Mouse (Mus musculus) kidney, embryonic 16.5 days (tissue): ENCODE data around the gene Gjd3. TPM values are rescaled to one million over a fixed set of nuclear protein-coding genes. Genes with fewer than 3 reads are reported as not detected.

ENCODE experiments used
- ATAC-seq: fragments of 200-750 bp; cut with Nextera tagmentation; 2 replicates; pipeline ENCODE4 v1.8.0; 2017; ENCODE audit warnings: moderate TSS enrichment; ENCODE audit not compliant: low FRiP score, low TSS enrichment
- H3K27ac ChIP-seq: fragments of 300-500 bp; sonication (generic); 2 replicates; pipeline ENCODE4 v1.5.1; 2014; ENCODE audit warnings: low read length
- H3K27me3 ChIP-seq: fragments of 300-500 bp; sonication (generic); 2 replicates; pipeline ENCODE4 v1.6.1; 2014; ENCODE audit warnings: low read length, control low read depth, mixed read lengths; ENCODE audit not compliant: insufficient read depth
- H3K36me3 ChIP-seq: fragments of 300-500 bp; sonication (generic); 2 replicates; pipeline ENCODE4 v1.6.1; 2014; ENCODE audit warnings: low read length, control low read depth, mixed read lengths; ENCODE audit not compliant: insufficient read depth
- H3K4me1 ChIP-seq: fragments of 300-500 bp; sonication (generic); 2 replicates; pipeline ENCODE4 v1.6.1; 2014; ENCODE audit warnings: low read length, control low read depth, mixed read lengths; ENCODE audit not compliant: insufficient read depth
- H3K4me2 ChIP-seq: fragments of 300-500 bp; sonication (generic); replicated peaks from 2 replicates; pipeline ENCODE4 v1.6.1; 2014; ENCODE audit warnings: low read depth, low read length
- H3K4me3 ChIP-seq: fragments of 300-500 bp; sonication (generic); 2 replicates; pipeline ENCODE4 v1.5.1; 2014; ENCODE audit warnings: mild to moderate bottlenecking, low read length
- H3K9ac ChIP-seq: fragments of 300-500 bp; sonication (generic); replicated peaks from 2 replicates; pipeline ENCODE4 v1.6.1; 2014; ENCODE audit warnings: low read length
- H3K9me3 ChIP-seq: fragments of 300-500 bp; sonication (generic); 2 replicates; pipeline ENCODE4 v1.6.1; 2016; ENCODE audit warnings: low read length, control low read depth
- WGBS: fragments of 180-500 bp; shearing (Covaris S2); extraction: QIAGEN DNeasy Blood & Tissue Kit; methylation state at CpG from one replicate; pipeline ENCODE4 v1.1.7; 2014; 5-methylcytosine and 5-hydroxymethylcytosine counted together
- polyA plus RNA-seq: library from polyadenylated mRNA; unstranded; fragments of >200 nt; fragmentation: Nextera tagmentation; extraction: Ambion mirVana; gene quantifications from 2 replicates; pipeline ENCODE4 v1.2.1, GENCODE M21; 2015

The Gjd3 gene
- polyA plus RNA-seq, 1 experiment from 2014 or later, result 0.59 TPM

DNA sequence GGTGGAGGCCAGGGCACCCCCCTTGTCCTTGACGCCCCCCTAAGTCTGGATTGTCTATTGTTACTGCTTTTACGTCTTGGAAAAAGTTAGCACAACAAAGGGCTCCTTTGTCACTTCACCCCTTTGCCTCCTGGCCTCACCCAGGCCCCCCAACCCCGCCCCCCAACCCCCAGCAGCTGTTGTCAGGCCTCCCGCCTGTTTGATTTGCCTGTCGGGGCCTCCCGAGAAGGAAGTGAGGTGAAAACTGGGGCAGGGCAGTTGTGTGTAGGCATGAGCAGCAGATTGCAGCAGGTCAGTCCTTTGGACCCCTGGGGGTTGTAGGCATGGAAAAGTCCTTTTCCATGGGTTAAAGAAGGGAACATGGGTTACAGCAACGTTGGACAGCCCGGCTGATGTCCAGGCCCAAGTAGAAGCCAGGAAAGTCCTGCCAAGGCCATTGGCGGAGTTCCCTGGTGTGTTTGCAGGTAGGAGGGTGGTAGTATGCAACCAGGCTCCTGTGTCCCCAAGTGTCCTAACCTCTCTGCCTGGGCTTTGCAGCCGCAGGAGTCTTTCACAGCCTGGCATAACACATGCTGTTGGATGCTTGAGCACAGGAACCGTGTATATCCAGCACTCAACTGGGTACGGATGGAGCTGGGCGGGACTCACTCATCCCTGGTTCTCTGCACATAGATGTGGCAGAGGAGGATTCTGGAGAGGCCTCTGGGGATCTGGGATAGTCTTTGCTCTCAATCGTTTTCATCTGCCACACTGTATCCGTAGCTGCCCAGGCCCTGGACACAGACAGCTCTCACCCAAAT lies 18.0 kb downstream of the Gjd3 start:
- Histone ChIP-seq H3K27ac (peak overlapping the region; percentile 92), H3K36me3 (peaks cover 17% of the 10 kb centered on the region; the same call in 1 of the 2 replicates), H3K9me3 (no peaks in the 10 kb centered on the region), H3K4me2 (peak overlapping the region; percentile 100), H3K4me1 (peaks cover 98% of the 10 kb centered on the region), H3K9ac (peak overlapping the region; percentile 82), H3K27me3 (no peaks in the 10 kb centered on the region), H3K4me3 (peak overlapping the region; percentile 67; the same call in 1 of the 2 replicates)
- 22% methylated on average over 15 of the region's 15 CpGs for WGBS
- ATAC-seq, result no peak

DNA sequence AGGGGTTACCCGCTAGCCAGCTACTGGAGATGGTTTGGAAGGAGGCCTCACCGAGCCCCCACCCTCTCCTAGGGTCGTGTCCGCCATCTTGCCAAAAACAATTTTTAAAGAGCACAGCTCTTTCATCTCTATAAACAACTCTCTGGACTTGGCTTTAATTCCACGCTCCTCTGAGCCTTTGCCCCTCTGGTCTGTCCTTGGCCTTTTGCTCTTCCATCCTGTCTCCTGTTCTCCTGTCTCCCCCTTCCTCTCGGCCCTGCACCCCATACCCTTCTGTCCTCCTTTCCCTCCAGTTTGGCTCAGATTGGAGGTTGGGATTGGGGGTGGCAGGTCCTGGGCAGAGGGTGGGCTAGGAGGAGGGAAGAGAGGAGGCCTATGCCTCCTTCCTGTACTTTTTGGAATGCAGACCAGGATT lies 18.6 kb downstream of the Gjd3 start:
- peaks cover 17% of the 10 kb centered on the region; the same call in 1 of the 2 replicates for H3K36me3 ChIP-seq
- ATAC-seq, result no peak
- peaks cover 98% of the 10 kb centered on the region for H3K4me1 ChIP-seq
- WGBS, result 16% methylated on average over 6 of the region's 6 CpGs
- peak overlapping the region; percentile 67 for H3K4me3 ChIP-seq
- no peaks in the 10 kb centered on the region for H3K27me3 ChIP-seq
- peak overlapping the region; percentile 100 for H3K4me2 ChIP-seq
- H3K9ac ChIP-seq, result peak overlapping the region; percentile 82
- no peaks in the 10 kb centered on the region for H3K9me3 ChIP-seq
- H3K27ac ChIP-seq, result peak overlapping the region; percentile 92

DNA sequence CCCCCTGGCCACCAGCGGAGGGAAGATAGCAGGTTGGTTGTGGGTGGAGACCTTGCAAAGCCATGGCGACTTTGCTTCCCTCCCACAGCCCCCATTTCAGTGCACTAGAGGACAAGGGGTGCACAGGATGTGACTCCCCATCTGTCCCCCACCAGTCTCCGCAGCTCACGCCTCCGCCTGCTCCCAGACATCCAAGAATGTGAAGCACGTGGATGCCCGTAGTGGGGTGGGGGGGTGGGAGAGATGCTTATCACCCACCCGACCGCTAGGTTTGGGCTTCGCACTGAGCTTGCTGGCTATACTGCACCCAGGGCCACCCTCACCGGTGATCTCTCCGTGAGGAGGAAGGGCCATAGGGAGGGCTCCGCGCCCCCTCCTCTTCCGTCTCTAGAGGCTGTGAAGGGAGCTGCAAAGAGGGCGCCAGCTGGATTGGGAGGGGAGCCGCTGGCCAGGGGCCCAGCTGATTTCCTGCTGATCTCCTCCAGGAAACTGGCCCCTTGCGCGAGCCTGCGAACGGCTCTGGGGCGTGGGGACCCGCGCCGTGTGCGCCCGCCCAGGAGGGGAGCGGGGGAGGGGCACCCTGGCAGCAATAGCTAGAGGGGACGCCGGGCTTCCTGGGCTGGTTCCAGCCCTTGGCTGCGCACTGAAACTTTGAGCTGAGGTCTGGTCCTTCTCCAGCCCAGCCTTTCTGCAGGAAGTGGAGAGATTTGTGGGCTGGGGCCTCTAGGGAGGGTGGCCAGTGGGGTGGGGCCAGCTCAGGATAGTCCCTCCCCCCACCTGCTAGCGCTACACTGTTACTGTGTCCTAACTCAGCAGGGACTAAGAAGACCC lies 19.4 kb downstream of the Gjd3 start:
- Histone ChIP-seq H3K4me1 (peaks cover 95% of the 10 kb centered on the region), H3K9me3 (no peaks in the 10 kb centered on the region), H3K4me3 (peak overlapping the region; percentile 67), H3K36me3 (peaks cover 14% of the 10 kb centered on the region; the same call in 1 of the 2 replicates), H3K27ac (peak overlapping the region; percentile 92), H3K9ac (peak overlapping the region; percentile 82), H3K27me3 (no peaks in the 10 kb centered on the region), H3K4me2 (peak overlapping the region; percentile 100)
- ATAC-seq, result peak; percentile 83
- under 1% methylated on average over 32 of the region's 32 CpGs for WGBS

DNA sequence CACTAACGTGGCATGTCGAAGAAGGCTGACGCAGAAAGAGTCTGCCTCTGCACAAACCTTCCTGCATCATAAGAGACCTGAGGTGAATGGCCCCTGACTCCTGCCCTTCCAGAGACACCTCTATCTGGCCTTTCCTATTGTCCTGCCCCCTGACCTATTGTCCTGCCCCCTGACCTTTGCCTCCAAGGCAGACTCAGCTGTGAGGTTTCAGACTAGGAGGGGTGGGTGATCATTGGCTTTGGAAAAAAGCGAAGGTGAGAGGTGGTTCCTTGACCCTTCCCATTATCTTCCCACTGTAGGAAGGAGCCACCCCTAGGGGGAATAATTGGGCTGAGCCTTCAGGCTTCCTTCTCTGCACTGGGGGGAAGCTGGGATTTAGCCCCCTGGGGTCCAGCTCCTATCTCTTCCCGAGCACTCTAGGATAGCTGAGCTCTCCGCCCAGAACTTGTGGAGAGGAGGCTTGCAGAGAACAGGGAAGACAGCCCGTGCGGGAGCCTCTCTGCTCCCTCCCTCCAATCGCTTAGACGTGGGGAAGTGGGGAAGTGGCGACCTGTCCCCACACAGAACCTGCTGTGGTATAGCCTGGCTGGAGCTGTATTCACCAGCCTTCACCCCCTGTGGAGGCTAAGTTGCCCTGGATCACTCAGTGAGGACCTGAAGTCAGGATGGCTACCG lies 20.3 kb downstream of the Gjd3 start:
- no peak for ATAC-seq
- no peaks in the 10 kb centered on the region for H3K9me3 ChIP-seq
- no peaks in the 10 kb centered on the region for H3K27me3 ChIP-seq
- 0 out of 2 replicates have a peak, but pooled peaks cover 6% of the 10 kb centered on the region for H3K36me3 ChIP-seq
- 22% methylated on average over 12 of the region's 12 CpGs for WGBS
- H3K4me2 ChIP-seq, result peak overlapping the region; percentile 100
- H3K9ac ChIP-seq, result peak overlapping the region; percentile 82
- H3K4me3 ChIP-seq, result peak overlapping the region; percentile 67
- H3K27ac ChIP-seq, result peak overlapping the region; percentile 92
- H3K4me1 ChIP-seq, result peaks cover 87% of the 10 kb centered on the region

DNA sequence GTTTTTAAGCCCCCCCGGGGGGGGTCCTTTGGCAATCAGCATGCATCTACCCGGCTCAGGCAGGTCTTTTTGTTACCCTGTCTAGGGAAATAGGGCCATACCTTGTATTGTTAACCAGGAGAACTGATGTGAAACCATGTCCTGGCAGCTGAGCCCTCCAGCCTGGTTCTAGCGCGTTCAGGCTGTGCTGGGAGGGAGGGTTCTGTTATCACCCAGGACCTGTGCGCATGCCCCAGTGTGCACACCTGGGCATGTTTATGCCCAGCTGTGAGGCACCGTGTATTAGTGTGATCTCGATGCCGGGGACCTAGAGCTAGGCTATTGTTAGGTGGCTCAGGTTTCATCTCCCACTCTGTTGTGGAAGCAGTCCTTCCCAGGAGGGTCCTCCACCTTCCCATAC lies 21.1 kb downstream of the Gjd3 start:
- ATAC-seq, result no peak
- Histone ChIP-seq H3K4me1 (peaks cover 79% of the 10 kb centered on the region), H3K36me3 (peaks cover 2% of the 10 kb centered on the region; the same call in 1 of the 2 replicates), H3K9me3 (no peaks in the 10 kb centered on the region), H3K9ac (peak overlapping the region; percentile 82), H3K4me2 (peak overlapping the region; percentile 100), H3K4me3 (peak overlapping the region; percentile 67), H3K27me3 (no peaks in the 10 kb centered on the region), H3K27ac (peak overlapping the region; percentile 91)
- WGBS, result 6% methylated on average over 8 of the region's 8 CpGs

DNA sequence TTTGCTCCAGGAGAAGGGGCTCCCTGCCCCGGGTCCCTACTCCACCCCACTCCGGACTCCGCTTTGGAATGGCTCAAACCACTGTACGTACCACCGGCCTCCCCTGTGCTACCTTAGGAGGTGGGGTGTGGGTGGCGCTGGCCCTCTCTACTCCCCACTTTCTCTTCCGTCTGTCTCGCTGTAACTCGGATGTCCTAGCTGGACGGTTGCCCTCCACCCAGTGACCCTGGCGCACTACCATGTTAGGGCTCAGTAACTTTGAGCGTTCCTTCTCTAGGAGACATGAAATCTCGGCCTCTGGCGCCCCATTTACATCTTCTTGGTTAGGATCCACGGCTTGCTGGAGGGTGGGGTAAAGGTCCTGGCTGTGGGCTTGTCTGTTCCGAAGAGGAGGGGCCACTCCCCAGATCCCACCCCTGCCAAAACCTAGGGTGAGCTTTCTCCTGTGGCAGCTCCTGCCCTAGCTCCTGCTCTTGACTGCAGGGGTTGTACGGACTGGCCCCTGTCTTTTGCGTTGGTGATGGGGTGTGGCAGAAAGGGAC lies 21.7 kb downstream of the Gjd3 start:
- peaks cover 72% of the 10 kb centered on the region for H3K4me1 ChIP-seq
- H3K4me3 ChIP-seq, result peak overlapping the region; percentile 67
- peak overlapping the region; percentile 91 for H3K27ac ChIP-seq
- no peaks in the 10 kb centered on the region; the same call in 1 of the 2 replicates for H3K36me3 ChIP-seq
- H3K27me3 ChIP-seq, result no peaks in the 10 kb centered on the region
- H3K9ac ChIP-seq, result peak overlapping the region; percentile 82
- 4% methylated on average over 18 of the region's 18 CpGs for WGBS
- peak overlapping the region; percentile 100 for H3K4me2 ChIP-seq
- H3K9me3 ChIP-seq, result no peaks in the 10 kb centered on the region
- ATAC-seq, result no peak

DNA sequence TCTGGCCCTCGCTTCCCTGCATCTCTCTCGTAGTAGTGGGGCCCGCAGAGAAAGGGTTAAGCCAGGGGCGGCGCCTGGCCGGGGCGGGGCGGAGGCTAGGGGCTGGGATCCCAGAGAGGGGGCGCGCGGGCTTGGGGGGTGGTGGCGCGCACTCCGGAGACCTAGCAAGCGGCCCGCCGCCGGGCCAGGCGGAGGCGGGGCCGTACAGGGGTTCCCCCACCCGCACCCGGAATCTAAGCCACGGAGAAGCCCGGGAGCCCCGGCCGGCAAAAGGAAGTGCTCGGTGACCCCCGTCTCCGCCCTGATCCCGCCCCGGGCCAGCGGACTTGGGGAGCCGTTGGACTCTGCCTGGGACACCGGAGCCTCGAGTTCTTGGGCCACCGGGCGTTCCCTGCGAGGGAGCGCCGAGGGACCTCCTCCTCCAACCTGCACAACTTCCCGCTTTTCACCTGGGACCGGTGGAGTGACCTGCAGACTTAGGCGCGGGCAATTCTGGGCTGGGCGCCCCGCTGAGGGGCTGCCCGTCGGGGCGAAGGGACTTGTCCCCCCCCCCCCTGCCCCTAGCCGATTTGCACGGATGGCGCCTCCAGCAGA lies 22.4 kb downstream of the Gjd3 start:
- peak overlapping the region; percentile 82 for H3K9ac ChIP-seq
- H3K9me3 ChIP-seq, result no peaks in the 10 kb centered on the region
- no peaks in the 10 kb centered on the region for H3K27me3 ChIP-seq
- peak overlapping the region; percentile 91 for H3K27ac ChIP-seq
- ATAC-seq, result peak; percentile 14
- peak overlapping the region; percentile 100 for H3K4me2 ChIP-seq
- H3K4me3 ChIP-seq, result peak overlapping the region; percentile 67
- peaks cover 72% of the 10 kb centered on the region for H3K4me1 ChIP-seq
- H3K36me3 ChIP-seq, result no peaks in the 10 kb centered on the region; the same call in 1 of the 2 replicates
- WGBS, result under 1% methylated on average over 39 of the region's 53 CpGs

DNA sequence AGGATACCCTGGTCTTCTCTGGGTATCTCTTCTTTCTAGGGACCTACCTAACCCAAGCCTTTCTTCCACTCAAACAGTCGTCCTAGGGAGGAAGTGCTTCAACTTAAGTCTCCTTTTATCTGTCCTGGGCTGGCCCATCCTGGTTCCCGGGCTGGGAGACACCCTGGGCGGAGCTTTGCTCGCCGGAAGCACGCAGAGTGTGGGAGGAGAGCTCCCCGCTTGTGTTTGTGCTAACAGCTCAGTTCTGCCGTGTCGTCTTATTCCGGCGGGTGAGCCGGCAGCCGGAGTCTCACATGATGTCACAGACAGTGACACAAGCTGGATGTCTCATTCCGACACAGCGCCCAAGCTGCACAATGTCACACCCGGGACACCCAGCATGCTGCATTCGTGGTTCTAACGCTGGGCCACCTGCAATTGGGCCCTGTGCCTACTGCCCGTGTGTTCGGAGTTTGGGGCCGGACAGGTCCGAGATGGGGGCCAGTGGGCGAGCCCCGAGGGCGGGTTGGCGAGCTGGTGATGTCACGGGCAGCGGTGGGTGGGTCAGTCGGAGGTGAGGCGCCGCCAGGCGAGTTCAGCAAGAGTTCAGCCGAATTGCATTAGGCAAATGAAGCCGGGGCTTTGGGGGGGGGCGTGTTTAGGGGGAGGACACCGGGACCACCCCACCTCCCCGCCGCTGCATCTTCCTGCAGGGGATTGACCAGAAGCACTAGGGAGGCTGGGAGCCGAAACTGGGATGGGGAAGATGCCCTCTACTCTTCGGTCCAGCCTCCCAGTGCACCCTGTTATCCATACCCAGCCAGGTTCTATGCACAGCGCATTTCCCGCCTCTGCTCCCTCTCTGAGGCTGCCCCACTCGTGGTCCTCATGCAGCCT lies 23.1 kb downstream of the Gjd3 start:
- Histone ChIP-seq H3K4me1 (peaks cover 72% of the 10 kb centered on the region), H3K27ac (peak overlapping the region; percentile 91), H3K9me3 (no peaks in the 10 kb centered on the region), H3K9ac (peak overlapping the region; percentile 82), H3K4me2 (peak overlapping the region; percentile 100), H3K36me3 (no peaks in the 10 kb centered on the region; the same call in 1 of the 2 replicates), H3K27me3 (no peaks in the 10 kb centered on the region), H3K4me3 (peak overlapping the region; percentile 67)
- WGBS, result under 1% methylated on average over 40 of the region's 43 CpGs
- peak; percentile 35 for ATAC-seq
